Mouse (Mus musculus) olfactory bulb, adult 2 months (tissue): ENCODE results near the gene Gatc.

Experiments
- CTCF ChIP-seq: fragments of 200-500 bp; IDR thresholded peaks from 2 replicates; pipeline ENCODE4 v1.5.1; 2012; ENCODE audit warnings: low read depth, mild to moderate bottlenecking, low read length, moderate library complexity; ENCODE audit not compliant: insufficient read depth
- POLR2A ChIP-seq: fragments of 200-500 bp; IDR thresholded peaks from 2 replicates; pipeline ENCODE4 v1.6.1; 2012; ENCODE audit warnings: mild to moderate bottlenecking, low read depth, low read length, moderate library complexity; ENCODE audit not compliant: insufficient read depth

DNA sequence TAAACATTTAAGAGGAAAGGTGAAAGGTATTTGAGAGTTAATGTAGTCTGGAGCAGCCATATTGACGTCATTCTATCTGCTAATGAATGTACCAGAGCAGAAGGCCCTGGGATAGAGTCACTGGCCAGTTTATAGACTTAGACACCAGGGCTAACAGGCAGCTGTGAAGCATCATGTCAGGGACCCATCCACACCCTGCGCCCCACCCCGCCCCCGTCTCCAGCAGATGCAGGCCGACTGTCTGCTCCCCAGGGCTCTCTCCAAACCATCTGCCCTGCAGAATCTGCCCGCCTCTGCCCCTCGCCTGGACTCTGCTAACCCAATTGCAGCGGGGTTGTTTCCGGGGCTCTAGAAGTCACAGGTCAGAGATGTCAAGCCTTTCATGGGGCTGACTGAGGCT is 30.8 kb upstream of the Gatc start:
- TF ChIP-seq CTCF (no peak), POLR2A (no peak)
